ENCODE assay signal across 9 mouse cellular contexts in genomic region chr1:38835568-38836476, GRCm38 (mm10). TPM values are rescaled to one million over a fixed set of nuclear protein-coding genes. Genes with fewer than 3 reads are reported as not detected.
DNase-seq lines count a peak whose midpoint lies in the region; ATAC-seq lines count a peak whose summit lies in the region.
"Had no signal": no experiment of that assay in that cellular context is flagged by ENCODE, and none has a peak within 500 bp of the region (broad histone marks: within the 10 kb centered on the region; RNA-seq: fewer than 3 reads in every experiment).

No protein-coding gene starts in this region.

- 1% methylated on average over 96 of the region's 103 CpGs for WGBS in forebrain, embryonic 16.5 days
- WGBS in hindbrain, embryonic 14.5 days, result 1% methylated on average over 83 of the region's 103 CpGs
- 2% methylated on average over 100 of the region's 103 CpGs for WGBS in limb, embryonic 12.5 days
- WGBS in neural tube, embryonic 15.5 days, result 1% methylated on average over 100 of the region's 103 CpGs

- ATAC-seq in forebrain, embryonic 16.5 days, result peak; percentile 75
- peak; percentile 70 for ATAC-seq in hindbrain, embryonic 14.5 days (ENCODE audit: low FRiP score)
- 0 out of 2 replicates have a peak, but pooled peaks have one; percentile 70 for ATAC-seq in limb, embryonic 12.5 days (ENCODE audit: insufficient number of reproducible peaks, insufficient read depth, low FRiP score, low TSS enrichment, low read depth)
- ATAC-seq in neural tube, embryonic 15.5 days (ENCODE audit: low FRiP score), result peak; percentile 82

- H3K36me3 ChIP-seq in forebrain, embryonic 16.5 days (ENCODE audit: control insufficient read depth, insufficient read depth), result no peaks in the 10 kb centered on the region
- peaks cover 9% of the 10 kb centered on the region for H3K36me3 ChIP-seq in hindbrain, embryonic 14.5 days (replicated peaks; ENCODE audit: control insufficient read depth, insufficient read depth)
- H3K36me3 ChIP-seq in limb, embryonic 12.5 days, result no peaks in the 10 kb centered on the region
- peaks cover 23% of the 10 kb centered on the region for H3K36me3 ChIP-seq in neural tube, embryonic 15.5 days

- DNase-seq in layer of hippocampus, adult 11-12 months (ENCODE audit: low spot score), result peak; percentile 44
- DNase-seq in layer of hippocampus, adult 9-10 months (ENCODE audit: low spot score), result no peak
- DNase-seq in cerebellum, adult 18-20 months, result peak; percentile 64 to 78
- DNase-seq in hindbrain, embryonic 14.5 days (ENCODE audit: low spot score), result peak; percentile 44
- no peak for DNase-seq in spleen, adult 12 weeks (ENCODE audit: low spot score)

- H3K9ac ChIP-seq in forebrain, embryonic 16.5 days (replicated peaks; ENCODE audit: low read depth, low read length), result peak overlapping the region; percentile 89
- peak overlapping the region; percentile 95 for H3K9ac ChIP-seq in hindbrain, embryonic 14.5 days
- peak overlapping the region; percentile 71 for H3K9ac ChIP-seq in limb, embryonic 12.5 days (replicated peaks)
- H3K9ac ChIP-seq in neural tube, embryonic 15.5 days (replicated peaks), result peak overlapping the region; percentile 90

- H3K4me1 ChIP-seq in forebrain, embryonic 16.5 days (replicated peaks; ENCODE audit: control insufficient read depth, insufficient read depth, low read length), result peaks cover 10% of the 10 kb centered on the region; the same call in 1 of the 2 replicates
- H3K4me1 ChIP-seq in hindbrain, embryonic 14.5 days (replicated peaks; ENCODE audit: control insufficient read depth, insufficient read depth, low read length), result peaks cover 10% of the 10 kb centered on the region; the same call in 1 of the 2 replicates
- H3K4me1 ChIP-seq in limb, embryonic 12.5 days (replicated peaks), result peaks cover 7% of the 10 kb centered on the region
- peaks cover 24% of the 10 kb centered on the region for H3K4me1 ChIP-seq in neural tube, embryonic 15.5 days

- H3K27me3 ChIP-seq in forebrain, embryonic 16.5 days (replicated peaks; ENCODE audit: control insufficient read depth, insufficient read depth, low read length), result peaks cover 2% of the 10 kb centered on the region; the same call in 1 of the 2 replicates
- H3K27me3 ChIP-seq in hindbrain, embryonic 14.5 days (ENCODE audit: control insufficient read depth, insufficient read depth, low read length), result 0 out of 2 replicates have a peak, but pooled peaks cover 5% of the 10 kb centered on the region
- H3K27me3 ChIP-seq in limb, embryonic 12.5 days, result peaks cover 59% of the 10 kb centered on the region
- H3K27me3 ChIP-seq in neural tube, embryonic 15.5 days (replicated peaks), result peaks cover 8% of the 10 kb centered on the region; the same call in 1 of the 2 replicates

- H3K4me3 ChIP-seq in forebrain, embryonic 16.5 days (replicated peaks; ENCODE audit: low read length), result peak overlapping the region; percentile 60
- peak overlapping the region; percentile 84 for H3K4me3 ChIP-seq in hindbrain, embryonic 14.5 days (replicated peaks; ENCODE audit: low read length)
- H3K4me3 ChIP-seq in limb, embryonic 12.5 days (replicated peaks), result peak overlapping the region; percentile 70
- peak overlapping the region; percentile 79 for H3K4me3 ChIP-seq in neural tube, embryonic 15.5 days (replicated peaks)

- no peaks in the 10 kb centered on the region for H3K9me3 ChIP-seq in forebrain, embryonic 16.5 days (ENCODE audit: control insufficient read depth, low read length)
- no peaks in the 10 kb centered on the region for H3K9me3 ChIP-seq in hindbrain, embryonic 14.5 days (ENCODE audit: control insufficient read depth, low read length)
- no peaks in the 10 kb centered on the region for H3K9me3 ChIP-seq in limb, embryonic 12.5 days
- H3K9me3 ChIP-seq in neural tube, embryonic 15.5 days (replicated peaks), result no peaks in the 10 kb centered on the region

- peak overlapping the region; percentile 84 for H3K27ac ChIP-seq in forebrain, embryonic 16.5 days (ENCODE audit: low read length)
- H3K27ac ChIP-seq in hindbrain, embryonic 14.5 days, result peak overlapping the region; percentile 98
- H3K27ac ChIP-seq in limb, embryonic 12.5 days, result no peak overlapping the region
- H3K27ac ChIP-seq in neural tube, embryonic 15.5 days (replicated peaks), result peak overlapping the region; percentile 97

- peak overlapping the region; percentile 98 for H3K4me2 ChIP-seq in forebrain, embryonic 16.5 days (ENCODE audit: low read length)
- peak overlapping the region; percentile 97 for H3K4me2 ChIP-seq in hindbrain, embryonic 14.5 days (replicated peaks)
- peak overlapping the region; percentile 100 for H3K4me2 ChIP-seq in limb, embryonic 12.5 days
- H3K4me2 ChIP-seq in neural tube, embryonic 15.5 days, result peak overlapping the region; percentile 95

RNA-seq across cellular contexts. Expression of gene Lonrf2, which starts 0.7 kb away (rescaled TPM):
- 13.0 and 16.7 TPM in 2 replicates for polyA plus RNA-seq in forebrain, embryonic 16.5 days (2015; fragmentation: Nextera tagmentation; extraction: Ambion mirVana)
- polyA plus RNA-seq in hindbrain, embryonic 14.5 days (2014; fragmentation: Nextera tagmentation; extraction: Ambion mirVana), result 31.5 and 33.7 TPM in 2 replicates
- polyA plus RNA-seq in limb, embryonic 12.5 days (2016; fragmentation: Nextera tagmentation; extraction: Ambion mirVana), result 0.81 and 0.84 TPM in 2 replicates
- polyA plus RNA-seq in neural tube, embryonic 15.5 days (2015; fragmentation: Nextera tagmentation; extraction: Ambion mirVana), result 18.6 and 22.6 TPM in 2 replicates
- polyA plus RNA-seq: liver, adult 2 months had no signal

Comparison
In these comparisons a context has a peak if more than half of its experiments do, and no peak if none do; other contexts are left out.
1. DNase-seq: peak in layer of hippocampus, adult 11-12 months (single experiment), cerebellum, adult 18-20 months (2 of 2) and hindbrain, embryonic 14.5 days (single experiment); none in layer of hippocampus, adult 9-10 months (single experiment) and spleen, adult 12 weeks (single experiment).
2. Peak in every context shown above with its lines, with median percentiles within 50 percentile points of each other: ATAC-seq, H3K4me2 ChIP-seq, H3K4me3 ChIP-seq and H3K9ac ChIP-seq.